Mouse (Mus musculus): ENCODE measurements at regions not wholly inside any gene's neighbourhood (a gene's known extent, or its start where the extent isn't known, plus 50 kb on each side); places are given as distances from the start of the nearest gene placed in this dataset.

DNA sequence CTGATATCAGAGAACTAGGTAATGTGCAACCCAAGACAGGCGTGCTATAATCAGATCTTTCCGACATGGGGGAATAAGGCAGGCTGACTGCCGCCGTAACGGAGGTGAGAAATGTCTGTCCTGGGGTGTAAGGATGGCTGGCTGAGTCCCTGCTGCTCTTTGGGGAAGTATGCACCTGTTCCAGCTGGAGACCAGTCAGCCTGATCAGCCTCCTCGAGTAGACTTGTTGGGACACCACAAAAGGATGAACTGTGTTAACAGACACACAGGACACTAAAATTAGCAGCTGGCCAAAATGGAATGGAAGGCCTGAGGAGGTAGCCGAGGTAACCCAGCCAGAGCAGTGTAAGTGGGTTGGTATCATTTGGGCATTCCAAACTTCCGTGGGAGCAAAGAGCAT, 256.3 kb downstream of the Rplp1 start:
- 84% methylated on average over 8 of the region's 8 CpGs for WGBS

DNA sequence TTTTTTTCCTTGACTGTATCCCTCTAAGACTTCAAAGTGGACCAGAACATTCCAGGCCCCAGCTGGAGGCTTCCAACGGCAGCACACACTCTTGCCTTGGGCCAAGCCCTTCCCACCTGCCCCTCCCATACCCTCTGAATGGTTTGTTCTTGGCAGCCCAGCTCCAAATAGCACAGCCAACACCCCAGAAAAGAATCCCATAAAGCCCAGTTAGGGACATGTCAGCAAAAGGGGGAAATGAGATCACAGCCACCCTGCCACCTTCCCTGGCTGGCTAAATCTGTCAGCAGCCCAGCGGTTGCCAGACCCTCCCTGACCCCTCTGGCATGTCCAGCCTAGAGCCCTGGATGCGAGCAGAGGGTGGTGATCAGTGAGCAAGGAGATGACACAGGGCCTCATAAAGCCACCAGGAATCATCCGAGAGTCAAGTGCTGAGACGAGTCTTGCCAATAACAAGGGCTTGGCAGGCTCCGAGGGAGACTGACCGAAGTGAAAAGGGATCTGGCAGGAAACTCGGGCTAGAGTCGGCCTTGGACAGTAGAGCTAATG, 258.8 kb downstream of the Rplp1 start:
- Histone ChIP-seq H3K4me2 (ENCODE audit: low read length) (no peak overlapping the region), H3K4me1 (replicated peaks; ENCODE audit: control insufficient read depth, insufficient read depth, low read length) (no peaks in the 10 kb centered on the region), H3K27me3 (replicated peaks; ENCODE audit: control insufficient read depth, insufficient read depth, low read length) (no peaks in the 10 kb centered on the region), H3K4me3 (ENCODE audit: low read depth, low read length) (no peak overlapping the region), H3K27ac (ENCODE audit: low read depth) (no peak overlapping the region), H3K9ac (ENCODE audit: low read length) (no peak overlapping the region), H3K36me3 (ENCODE audit: control insufficient read depth, insufficient read depth, low read length) (no peaks in the 10 kb centered on the region), H3K9me3 (ENCODE audit: control insufficient read depth, low read length) (no peaks in the 10 kb centered on the region)
- DNase-seq (ENCODE audit: low spot score) (no peak), ATAC-seq (replicated peaks; ENCODE audit: low FRiP score, low TSS enrichment, low read depth) (no peak; the same call in 1 of the 2 replicates)
- WGBS, result 71% methylated on average over 9 of the region's 9 CpGs

More for the DNA sequence above, 256.3 kb downstream of the Rplp1 start:
- Histone ChIP-seq H3K4me3 (ENCODE audit: low read depth, low read length) (no peak overlapping the region), H3K27me3 (replicated peaks; ENCODE audit: control insufficient read depth, insufficient read depth, low read length) (no peaks in the 10 kb centered on the region), H3K4me1 (replicated peaks; ENCODE audit: control insufficient read depth, insufficient read depth, low read length) (no peaks in the 10 kb centered on the region), H3K36me3 (ENCODE audit: control insufficient read depth, insufficient read depth, low read length) (no peaks in the 10 kb centered on the region), H3K4me2 (ENCODE audit: low read length) (no peak overlapping the region), H3K27ac (ENCODE audit: low read depth) (no peak overlapping the region), H3K9ac (ENCODE audit: low read length) (no peak overlapping the region), H3K9me3 (ENCODE audit: control insufficient read depth, low read length) (no peaks in the 10 kb centered on the region)
- no peak for DNase-seq (ENCODE audit: low spot score)
- no peak for ATAC-seq (replicated peaks; ENCODE audit: low FRiP score, low TSS enrichment, low read depth)

DNA sequence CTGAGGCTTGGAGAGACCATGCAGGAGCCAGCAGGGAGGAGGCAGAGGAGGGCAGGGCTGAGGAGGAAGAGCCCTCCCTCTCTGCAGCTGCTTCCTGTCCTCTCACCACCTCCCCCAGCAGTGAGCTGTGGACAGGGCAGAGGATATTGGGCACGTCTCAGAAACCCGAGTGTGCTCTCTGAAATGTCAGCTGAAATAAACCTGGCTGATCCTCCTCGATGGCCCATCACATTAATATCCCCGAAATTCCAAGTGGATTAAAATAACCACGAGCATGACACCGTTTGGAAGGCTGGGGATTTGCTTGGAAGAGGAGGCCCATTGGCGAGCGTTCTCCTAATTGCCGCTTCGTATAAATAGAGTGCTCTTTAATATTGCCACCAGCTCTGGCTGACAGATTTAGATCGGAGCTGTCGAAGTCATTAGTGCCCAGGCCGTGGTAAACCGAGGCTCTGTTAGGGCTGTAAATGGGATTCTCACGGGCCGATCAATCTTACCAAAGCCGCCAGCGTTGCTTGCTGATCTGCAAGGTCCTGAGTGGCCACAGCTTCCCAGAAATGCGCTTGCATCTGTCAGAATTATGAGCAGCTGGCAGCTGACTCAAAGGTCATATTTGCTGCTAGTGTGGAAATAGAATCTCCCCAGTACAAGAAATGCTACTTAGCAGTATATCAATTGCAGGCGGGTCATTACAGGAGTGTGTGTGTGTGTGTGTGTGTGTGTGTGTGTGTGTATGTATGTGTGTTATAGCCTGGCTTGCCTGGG, 268.5 kb downstream of the Rplp1 start:
- Histone ChIP-seq H3K4me2 (ENCODE audit: low read length) (peak overlapping the region; percentile 13), H3K27ac (ENCODE audit: low read depth) (peak overlapping the region; percentile 22; the same call in 1 of the 2 replicates), H3K27me3 (replicated peaks; ENCODE audit: control insufficient read depth, insufficient read depth, low read length) (no peaks in the 10 kb centered on the region), H3K4me3 (ENCODE audit: low read depth, low read length) (no peak overlapping the region), H3K9me3 (ENCODE audit: control insufficient read depth, low read length) (no peaks in the 10 kb centered on the region), H3K36me3 (ENCODE audit: control insufficient read depth, insufficient read depth, low read length) (no peaks in the 10 kb centered on the region), H3K9ac (ENCODE audit: low read length) (no peak overlapping the region), H3K4me1 (replicated peaks; ENCODE audit: control insufficient read depth, insufficient read depth, low read length) (peaks cover 13% of the 10 kb centered on the region)
- no peak for DNase-seq (ENCODE audit: low spot score)
- ATAC-seq (replicated peaks; ENCODE audit: low FRiP score, low TSS enrichment, low read depth), result peak; percentile 58; the same call in 1 of the 2 replicates
- WGBS, result 36% methylated on average over 20 of the region's 20 CpGs

DNA sequence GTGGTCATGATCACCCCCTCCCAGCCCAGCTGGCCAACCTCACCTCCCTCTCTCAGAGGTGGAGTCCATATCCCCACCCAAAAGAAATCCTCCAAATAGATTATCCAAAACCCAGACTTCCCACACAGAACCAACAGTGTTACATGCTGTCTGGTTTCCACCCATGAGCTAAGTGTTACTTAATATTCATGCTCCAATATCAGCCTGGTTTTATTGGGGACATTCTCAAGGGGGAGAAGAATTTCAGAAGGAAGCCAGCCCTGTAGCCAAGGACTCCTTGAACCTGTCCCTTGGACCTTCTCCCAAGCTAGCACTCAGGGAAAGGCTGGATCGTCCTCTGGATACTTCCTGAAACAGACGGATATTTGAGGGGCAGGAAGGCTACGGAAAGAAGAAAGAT, 268.6 kb downstream of the Tle3 start:
- Histone ChIP-seq H3K4me3 (ENCODE audit: low read depth, low read length) (no peak overlapping the region), H3K4me2 (ENCODE audit: low read length) (no peak overlapping the region), H3K27ac (ENCODE audit: low read depth) (no peak overlapping the region), H3K9ac (ENCODE audit: low read length) (no peak overlapping the region), H3K4me1 (replicated peaks; ENCODE audit: control insufficient read depth, insufficient read depth, low read length) (peaks cover 5% of the 10 kb centered on the region), H3K27me3 (replicated peaks; ENCODE audit: control insufficient read depth, insufficient read depth, low read length) (no peaks in the 10 kb centered on the region), H3K9me3 (ENCODE audit: control insufficient read depth, low read length) (no peaks in the 10 kb centered on the region), H3K36me3 (ENCODE audit: control insufficient read depth, insufficient read depth, low read length) (no peaks in the 10 kb centered on the region)
- DNase-seq (ENCODE audit: low spot score) (no peak), ATAC-seq (replicated peaks; ENCODE audit: low FRiP score, low TSS enrichment, low read depth) (no peak)
- WGBS, result 93% methylated on average over 3 of the region's 3 CpGs

DNA sequence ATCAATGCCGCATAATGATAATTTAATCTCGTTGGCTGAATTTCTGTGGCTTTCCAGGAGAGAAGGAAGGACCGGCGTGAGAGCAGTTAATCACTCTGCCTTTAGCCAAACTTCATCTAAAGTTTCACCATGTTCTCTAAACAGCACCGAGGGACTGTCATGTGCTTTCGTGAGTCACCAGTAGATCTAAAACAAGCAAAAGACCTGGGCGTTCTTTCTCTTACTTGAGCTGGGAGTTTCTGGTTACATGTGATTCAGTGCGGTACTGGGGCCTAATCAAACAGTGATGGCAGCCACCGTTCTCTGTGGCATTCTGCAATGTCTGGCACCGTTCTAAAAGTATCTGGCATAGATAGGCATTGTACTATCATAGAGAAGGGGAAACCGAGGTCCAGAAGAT, 266.7 kb downstream of the Tle3 start:
- H3K4me1 ChIP-seq (replicated peaks; ENCODE audit: control insufficient read depth, insufficient read depth, low read length), result no peaks in the 10 kb centered on the region
- no peak overlapping the region for H3K27ac ChIP-seq (ENCODE audit: low read depth)
- H3K4me2 ChIP-seq (ENCODE audit: low read length), result no peak overlapping the region
- no peak overlapping the region for H3K4me3 ChIP-seq (ENCODE audit: low read depth, low read length)
- no peaks in the 10 kb centered on the region for H3K27me3 ChIP-seq (replicated peaks; ENCODE audit: control insufficient read depth, insufficient read depth, low read length)
- 91% methylated on average over 11 of the region's 11 CpGs for WGBS
- H3K9me3 ChIP-seq (ENCODE audit: control insufficient read depth, low read length), result no peaks in the 10 kb centered on the region
- H3K9ac ChIP-seq (ENCODE audit: low read length), result no peak overlapping the region
- H3K36me3 ChIP-seq (ENCODE audit: control insufficient read depth, insufficient read depth, low read length), result no peaks in the 10 kb centered on the region
- ATAC-seq (replicated peaks; ENCODE audit: low FRiP score, low TSS enrichment, low read depth), result no peak
- no peak for DNase-seq (ENCODE audit: low spot score)

DNA sequence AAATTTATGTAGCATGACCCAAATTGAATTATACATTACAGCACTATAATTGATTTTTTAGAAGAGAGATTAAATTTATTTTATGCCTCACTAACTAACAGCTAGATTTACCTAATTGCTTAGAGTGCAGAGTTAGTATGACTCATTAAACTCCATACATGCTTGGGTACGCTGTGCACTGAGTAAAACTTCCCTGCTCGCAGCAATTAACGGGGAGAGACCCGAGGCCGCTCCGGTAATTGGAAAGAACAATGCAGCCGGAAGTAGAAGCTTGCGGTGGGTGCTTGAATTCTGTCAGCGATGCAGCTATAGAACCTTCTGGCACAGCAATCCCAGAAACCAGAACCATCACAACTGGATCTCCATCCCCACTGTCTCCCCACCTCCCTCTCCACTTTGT, 261.8 kb downstream of the Tle3 start:
- Histone ChIP-seq H3K9ac (ENCODE audit: low read length) (no peak overlapping the region), H3K4me3 (ENCODE audit: low read depth, low read length) (no peak overlapping the region), H3K36me3 (ENCODE audit: control insufficient read depth, insufficient read depth, low read length) (no peaks in the 10 kb centered on the region), H3K4me1 (replicated peaks; ENCODE audit: control insufficient read depth, insufficient read depth, low read length) (no peaks in the 10 kb centered on the region), H3K9me3 (ENCODE audit: control insufficient read depth, low read length) (no peaks in the 10 kb centered on the region), H3K4me2 (ENCODE audit: low read length) (no peak overlapping the region), H3K27me3 (replicated peaks; ENCODE audit: control insufficient read depth, insufficient read depth, low read length) (no peaks in the 10 kb centered on the region), H3K27ac (ENCODE audit: low read depth) (no peak overlapping the region)
- DNase-seq (ENCODE audit: low spot score) (no peak), ATAC-seq (replicated peaks; ENCODE audit: low FRiP score, low TSS enrichment, low read depth) (no peak)
- WGBS, result 85% methylated on average over 9 of the region's 9 CpGs

DNA sequence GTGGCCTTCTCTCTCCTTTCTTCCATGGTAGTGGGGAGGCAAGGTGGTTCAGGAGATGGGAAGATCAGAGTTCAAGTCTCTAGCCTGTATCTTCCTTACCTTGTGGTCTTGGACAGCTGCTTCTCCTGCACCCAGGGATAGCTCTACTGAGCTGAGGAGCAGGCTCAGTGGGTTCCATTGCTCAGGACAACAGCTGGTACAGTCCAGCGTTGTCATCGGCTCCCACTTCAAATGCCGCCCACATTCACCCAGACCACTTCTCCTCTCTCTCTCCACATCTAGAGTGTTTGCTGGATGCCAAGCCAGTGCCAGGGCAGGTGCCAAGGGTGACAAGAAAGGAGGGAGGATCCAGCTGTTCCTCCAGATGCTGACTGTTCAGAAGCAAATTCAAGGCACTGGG, 260.4 kb downstream of the Tle3 start:
- H3K4me3 ChIP-seq (ENCODE audit: low read depth, low read length), result no peak overlapping the region
- no peak overlapping the region for H3K4me2 ChIP-seq (ENCODE audit: low read length)
- H3K9me3 ChIP-seq (ENCODE audit: control insufficient read depth, low read length), result no peaks in the 10 kb centered on the region
- H3K4me1 ChIP-seq (replicated peaks; ENCODE audit: control insufficient read depth, insufficient read depth, low read length), result no peaks in the 10 kb centered on the region
- WGBS, result 91% methylated on average over 3 of the region's 3 CpGs
- H3K27ac ChIP-seq (ENCODE audit: low read depth), result no peak overlapping the region
- H3K9ac ChIP-seq (ENCODE audit: low read length), result no peak overlapping the region
- no peaks in the 10 kb centered on the region for H3K27me3 ChIP-seq (replicated peaks; ENCODE audit: control insufficient read depth, insufficient read depth, low read length)
- DNase-seq (ENCODE audit: low spot score) (no peak), ATAC-seq (replicated peaks; ENCODE audit: low FRiP score, low TSS enrichment, low read depth) (no peak)
- H3K36me3 ChIP-seq (ENCODE audit: control insufficient read depth, insufficient read depth, low read length), result no peaks in the 10 kb centered on the region

DNA sequence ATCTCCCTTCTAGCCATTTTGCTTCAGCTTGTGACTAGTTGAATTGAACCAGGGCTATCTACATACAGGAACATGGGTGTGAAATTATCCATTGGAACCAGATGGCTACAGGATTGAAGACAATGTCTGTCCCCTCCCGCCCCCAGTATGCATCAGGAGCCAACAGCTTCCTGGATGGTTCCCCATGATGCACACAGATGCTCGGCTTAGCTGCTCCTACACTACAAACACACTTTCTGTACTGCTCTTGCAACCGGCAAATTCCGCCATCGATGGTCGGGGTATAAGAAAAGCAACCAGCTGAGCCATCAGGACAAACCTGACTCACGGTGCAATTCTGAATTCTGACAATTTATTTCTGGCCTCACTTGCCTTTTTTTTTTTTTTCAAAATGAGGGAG, 258.9 kb downstream of the Tle3 start:
- Histone ChIP-seq H3K4me3 (ENCODE audit: low read depth, low read length) (no peak overlapping the region), H3K9ac (ENCODE audit: low read length) (no peak overlapping the region), H3K27me3 (replicated peaks; ENCODE audit: control insufficient read depth, insufficient read depth, low read length) (no peaks in the 10 kb centered on the region), H3K36me3 (ENCODE audit: control insufficient read depth, insufficient read depth, low read length) (no peaks in the 10 kb centered on the region), H3K4me2 (ENCODE audit: low read length) (no peak overlapping the region), H3K27ac (ENCODE audit: low read depth) (no peak overlapping the region), H3K9me3 (ENCODE audit: control insufficient read depth, low read length) (no peaks in the 10 kb centered on the region), H3K4me1 (replicated peaks; ENCODE audit: control insufficient read depth, insufficient read depth, low read length) (no peaks in the 10 kb centered on the region)
- DNase-seq (ENCODE audit: low spot score) (no peak), ATAC-seq (replicated peaks; ENCODE audit: low FRiP score, low TSS enrichment, low read depth) (no peak)
- WGBS, result 82% methylated on average over 7 of the region's 7 CpGs
